Mouse (Mus musculus): ENCODE results near the gene Cdc42bpa. TPM values are rescaled to one million over a fixed set of nuclear protein-coding genes. Genes with fewer than 3 reads are reported as not detected.
A peak's percentile ranks its signal among the peaks of the same experiment; 100 is the strongest.

Gene Cdc42bpa
- 20.4 and 22.3 TPM in 2 replicates for polyA plus RNA-seq (2015; fragmentation: Nextera tagmentation; extraction: Ambion mirVana)

DNA sequence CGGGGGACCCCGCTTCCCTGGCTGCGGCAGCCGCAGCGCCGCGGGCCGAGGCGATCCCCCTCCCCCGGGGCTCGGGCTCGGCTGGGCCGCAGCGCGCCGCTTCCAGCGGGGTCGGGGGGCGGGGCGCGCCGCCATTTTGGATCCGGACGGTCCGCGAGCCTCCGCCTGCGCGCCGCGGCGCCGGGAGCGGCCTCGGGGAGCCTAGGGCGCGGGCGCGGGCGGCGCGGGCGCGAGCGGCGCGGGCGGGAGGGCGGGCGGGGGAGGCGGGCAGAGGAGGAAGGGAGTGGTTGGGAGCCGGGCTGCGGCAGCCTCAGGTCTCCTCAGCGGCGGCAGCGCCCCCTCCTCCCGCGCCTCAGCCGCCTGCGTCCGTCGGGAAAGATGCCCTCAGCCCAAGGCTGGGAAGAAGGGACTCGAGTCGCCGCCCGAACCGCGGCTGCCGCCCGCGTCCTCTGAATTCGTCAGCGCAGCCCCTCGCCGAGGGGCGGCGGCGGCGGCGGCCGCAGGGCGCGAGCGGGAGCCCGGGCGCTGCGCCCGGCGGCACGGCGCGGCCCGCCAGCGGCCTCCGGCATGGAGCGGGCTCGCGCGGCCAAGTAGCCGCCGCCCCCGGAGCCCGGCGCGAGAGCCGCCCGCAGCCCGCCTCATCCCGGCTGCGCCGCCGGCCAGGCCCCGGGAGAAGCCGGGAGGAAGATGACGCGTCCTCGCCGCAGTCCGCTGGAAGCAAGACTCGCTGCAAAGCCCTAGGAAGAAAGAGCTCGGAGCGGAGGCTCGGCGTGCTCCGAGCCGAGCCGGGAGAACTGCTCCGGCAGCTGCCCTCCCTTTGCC lies at the start of gene Cdc42bpa:
Gene Cdc42bpa, plus strand, starts transcription at position 752 of the 822 bp plus-strand sequence.
- Histone ChIP-seq H3K27me3 (no peaks in the 10 kb centered on the region), H3K4me3 (peak within 1 kb of the TSS; percentile 77), H3K27ac (peak within 1 kb of the TSS; percentile 90), H3K9me3 (no peaks in the 10 kb centered on the region), H3K4me1 (peaks cover 36% of the 10 kb centered on the region), H3K9ac (peak within 1 kb of the TSS; percentile 94), H3K4me2 (replicated peaks) (peak within 1 kb of the TSS; percentile 85), H3K36me3 (no peaks in the 10 kb centered on the region)
- WGBS, result 0% methylated on average over 56 of the region's 128 CpGs
- peak; percentile 95 for ATAC-seq (ENCODE audit: low FRiP score, low read depth)

DNA sequence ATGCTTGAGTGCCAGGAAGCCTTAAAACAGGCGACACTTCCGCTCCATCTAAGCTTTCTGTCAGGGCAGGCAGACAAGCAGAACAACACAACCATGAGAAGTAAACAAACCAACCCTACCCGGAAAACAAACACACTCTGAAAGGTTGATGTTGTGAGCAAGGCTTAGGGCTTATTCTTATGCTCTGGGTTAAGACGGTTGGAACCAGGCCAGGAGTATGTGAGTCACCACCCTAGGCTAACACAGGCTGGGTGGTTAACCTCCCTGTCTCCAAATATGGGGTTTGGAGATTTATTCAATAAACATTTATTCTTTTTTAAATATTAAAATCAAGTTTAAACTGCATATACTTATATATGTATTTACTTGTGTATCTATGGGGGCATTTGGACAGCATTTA lies 46.8 kb upstream of the Cdc42bpa start:
- Histone ChIP-seq H3K4me2 (replicated peaks) (no peak overlapping the region), H3K27ac (no peak overlapping the region), H3K27me3 (no peaks in the 10 kb centered on the region), H3K9ac (no peak overlapping the region), H3K36me3 (no peaks in the 10 kb centered on the region), H3K9me3 (no peaks in the 10 kb centered on the region), H3K4me3 (no peak overlapping the region), H3K4me1 (no peaks in the 10 kb centered on the region)
- 72% methylated on average over 4 of the region's 4 CpGs for WGBS
- no peak for ATAC-seq (ENCODE audit: low FRiP score, low read depth)

DNA sequence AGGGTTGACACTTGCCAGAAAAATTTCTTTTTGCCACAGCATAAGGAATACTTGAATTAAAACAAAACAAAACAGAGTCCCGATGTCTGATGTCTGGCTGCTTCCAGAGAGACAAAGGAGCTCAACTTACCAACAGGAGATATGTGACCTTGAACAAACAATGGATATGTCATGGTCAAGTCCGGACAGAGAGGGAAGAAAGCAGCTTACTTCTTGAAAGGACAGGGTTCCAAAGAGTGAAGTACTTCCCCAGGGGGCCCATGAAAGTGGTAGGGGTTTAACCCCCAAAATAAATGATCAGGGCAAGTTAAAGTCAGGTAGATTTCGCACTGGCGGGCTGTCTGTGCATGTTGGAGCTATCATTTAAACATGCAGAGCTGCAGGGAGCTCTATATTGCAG lies 43.2 kb upstream of the Cdc42bpa start:
- WGBS, result 78% methylated on average over 4 of the region's 4 CpGs
- Histone ChIP-seq H3K4me2 (replicated peaks) (no peak overlapping the region), H3K9ac (no peak overlapping the region), H3K36me3 (no peaks in the 10 kb centered on the region), H3K4me3 (no peak overlapping the region), H3K27ac (no peak overlapping the region), H3K9me3 (no peaks in the 10 kb centered on the region), H3K4me1 (no peaks in the 10 kb centered on the region), H3K27me3 (no peaks in the 10 kb centered on the region)
- ATAC-seq (ENCODE audit: low FRiP score, low read depth), result no peak

DNA sequence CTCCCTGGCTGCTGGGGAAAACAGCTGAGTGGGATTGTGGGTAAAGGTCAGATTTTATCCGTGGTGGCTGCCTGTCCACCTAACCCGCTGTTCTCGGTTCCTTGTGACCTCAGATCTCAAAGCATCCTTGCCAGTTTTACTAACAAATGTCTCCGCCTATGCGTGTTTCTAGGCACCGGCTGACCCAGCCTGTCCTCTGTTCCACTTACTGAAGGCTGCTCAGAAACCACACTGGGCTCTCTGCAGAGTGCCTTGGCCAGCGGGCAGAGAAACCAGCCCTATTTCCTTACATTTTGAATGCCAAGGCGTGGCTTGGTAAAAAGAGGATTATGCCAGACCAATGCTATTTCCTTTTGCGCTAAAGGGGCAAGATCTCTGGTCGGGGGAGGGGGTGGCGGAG lies 42.8 kb upstream of the Cdc42bpa start:
- Histone ChIP-seq H3K4me1 (no peaks in the 10 kb centered on the region), H3K36me3 (no peaks in the 10 kb centered on the region), H3K9me3 (no peaks in the 10 kb centered on the region), H3K4me3 (no peak overlapping the region), H3K27me3 (no peaks in the 10 kb centered on the region), H3K9ac (no peak overlapping the region), H3K4me2 (replicated peaks) (no peak overlapping the region), H3K27ac (no peak overlapping the region)
- WGBS, result 80% methylated on average over 11 of the region's 11 CpGs
- no peak for ATAC-seq (ENCODE audit: low FRiP score, low read depth)

DNA sequence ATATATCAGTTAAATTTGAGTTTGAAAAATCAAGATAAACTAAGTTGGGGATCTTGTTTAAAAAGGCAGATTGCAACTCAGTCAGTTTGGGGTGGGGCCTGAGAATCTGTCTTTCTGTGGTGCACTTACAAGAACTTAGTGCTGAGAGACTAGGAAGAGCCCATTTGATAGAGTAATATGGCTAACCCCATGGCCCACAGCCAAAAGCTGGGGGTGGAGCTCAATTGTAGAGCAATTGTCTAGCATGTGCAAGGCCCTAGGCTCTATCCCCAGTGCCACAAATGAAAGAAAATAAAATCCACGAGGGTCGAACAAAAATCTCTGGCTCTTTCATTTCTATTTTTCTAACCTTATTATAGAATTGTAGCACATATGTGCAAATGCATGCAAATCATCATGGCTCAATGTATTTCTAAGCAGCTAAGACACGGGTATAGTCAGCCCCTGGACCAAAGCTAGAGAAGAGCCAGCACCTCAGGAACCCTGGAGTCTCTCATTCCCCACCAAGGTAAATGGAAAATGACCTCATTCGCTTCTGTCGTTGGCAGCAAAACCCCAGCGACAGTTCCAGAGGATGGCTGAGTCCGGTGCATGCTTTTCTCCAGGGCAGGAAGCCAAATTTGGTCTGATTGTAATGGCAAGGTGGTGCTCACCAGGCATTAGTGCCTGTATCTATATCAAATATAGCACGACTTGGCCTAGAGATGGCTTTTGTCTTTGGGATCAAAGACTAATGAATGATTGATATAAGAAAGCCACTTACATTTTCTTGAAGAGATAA lies 40.4 kb upstream of the Cdc42bpa start:
- WGBS, result 83% methylated on average over 8 of the region's 8 CpGs
- Histone ChIP-seq H3K9me3 (no peaks in the 10 kb centered on the region), H3K4me2 (replicated peaks) (no peak overlapping the region), H3K4me3 (no peak overlapping the region), H3K36me3 (no peaks in the 10 kb centered on the region), H3K27me3 (no peaks in the 10 kb centered on the region), H3K9ac (no peak overlapping the region), H3K27ac (no peak overlapping the region), H3K4me1 (no peaks in the 10 kb centered on the region)
- ATAC-seq (ENCODE audit: low FRiP score, low read depth), result no peak

DNA sequence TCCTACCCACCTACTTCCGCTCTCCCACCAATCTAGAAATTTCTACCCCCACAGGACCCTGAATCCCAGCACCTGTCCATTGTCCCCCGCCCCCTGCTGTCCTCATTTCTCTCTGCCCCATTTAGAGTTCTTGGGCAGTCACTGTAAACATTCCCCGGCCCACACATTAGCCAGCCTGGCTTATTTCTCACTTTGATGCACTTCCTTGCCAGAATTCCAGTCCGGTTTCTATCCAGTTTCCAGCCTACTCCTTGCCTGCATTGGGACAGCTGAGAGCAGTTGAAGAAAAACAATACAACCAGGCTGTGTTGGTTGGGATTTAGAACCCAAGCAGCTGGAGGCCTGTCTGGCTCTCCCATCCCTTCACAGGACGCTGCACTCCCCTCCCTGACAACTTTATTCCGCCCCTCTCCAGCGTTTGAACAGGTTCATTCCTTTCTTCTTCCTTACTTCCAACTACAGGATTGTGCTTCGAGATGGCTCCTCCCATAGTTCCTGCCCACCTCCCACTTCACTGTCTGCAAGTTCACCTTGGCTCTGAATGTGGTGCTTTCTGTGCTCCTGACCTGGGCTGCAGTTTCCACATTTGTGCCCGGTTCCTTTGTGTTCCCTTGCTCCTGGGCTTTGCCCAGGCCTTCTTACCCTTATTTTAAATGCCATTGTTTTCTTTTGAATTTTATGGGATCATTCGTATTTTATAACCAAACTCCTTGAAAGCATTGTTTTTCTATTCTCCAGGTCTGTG lies 36.4 kb upstream of the Cdc42bpa start:
- 0 out of 2 replicates have a peak, but pooled peaks have one; percentile 32 for ATAC-seq (ENCODE audit: low FRiP score, low read depth)
- Histone ChIP-seq H3K4me3 (no peak overlapping the region), H3K4me2 (replicated peaks) (no peak overlapping the region), H3K27ac (no peak overlapping the region), H3K4me1 (no peaks in the 10 kb centered on the region), H3K27me3 (no peaks in the 10 kb centered on the region), H3K36me3 (no peaks in the 10 kb centered on the region), H3K9ac (no peak overlapping the region), H3K9me3 (no peaks in the 10 kb centered on the region)
- WGBS, result 62% methylated on average over 10 of the region's 10 CpGs

DNA sequence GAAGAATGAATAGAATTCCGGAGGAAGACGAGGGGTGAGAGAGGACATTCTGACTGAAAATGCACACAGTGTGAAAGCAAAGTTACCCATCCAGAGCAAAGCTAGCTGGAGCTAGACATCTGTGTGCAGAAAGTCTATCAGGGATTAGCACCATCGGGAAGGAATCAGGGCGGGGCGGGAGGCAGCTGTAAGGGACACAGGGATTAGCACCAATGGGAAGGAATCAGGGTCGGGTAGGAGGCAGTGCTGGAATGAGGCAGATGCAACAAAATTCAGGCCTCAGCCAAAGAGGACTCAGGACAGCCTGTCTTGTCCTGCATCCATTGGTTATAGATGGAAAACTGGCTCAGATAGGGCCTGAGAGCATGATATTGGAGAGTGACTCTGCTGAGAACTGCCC lies 34.0 kb upstream of the Cdc42bpa start:
- ATAC-seq (ENCODE audit: low FRiP score, low read depth), result no peak
- no peak overlapping the region for H3K4me3 ChIP-seq
- H3K9ac ChIP-seq, result no peak overlapping the region
- H3K27me3 ChIP-seq, result no peaks in the 10 kb centered on the region
- H3K4me1 ChIP-seq, result no peaks in the 10 kb centered on the region
- 70% methylated on average over 6 of the region's 6 CpGs for WGBS
- H3K9me3 ChIP-seq, result no peaks in the 10 kb centered on the region
- H3K4me2 ChIP-seq (replicated peaks), result no peak overlapping the region
- H3K36me3 ChIP-seq, result no peaks in the 10 kb centered on the region
- no peak overlapping the region for H3K27ac ChIP-seq

DNA sequence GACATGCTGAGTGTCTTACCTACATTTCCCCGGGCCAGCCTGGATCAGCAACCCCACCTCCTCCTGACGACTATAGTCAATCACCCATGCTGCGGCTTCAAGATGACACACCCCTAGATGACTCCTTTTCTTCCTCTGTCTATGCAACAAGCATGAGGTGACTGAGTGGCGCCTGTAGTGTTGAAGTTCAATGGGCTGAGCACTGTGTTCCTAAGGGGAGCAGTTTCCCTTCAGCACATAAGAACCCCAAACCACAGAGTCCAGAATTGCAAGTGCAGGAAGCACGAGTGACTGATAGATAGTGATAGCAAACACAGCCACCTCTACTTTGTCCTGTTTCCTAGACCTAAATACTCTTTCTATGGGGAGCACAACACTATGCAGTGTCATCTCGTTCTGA lies 33.2 kb upstream of the Cdc42bpa start:
- WGBS, result 84% methylated on average over 6 of the region's 6 CpGs
- no peak overlapping the region for H3K4me3 ChIP-seq
- no peaks in the 10 kb centered on the region for H3K27me3 ChIP-seq
- no peaks in the 10 kb centered on the region for H3K4me1 ChIP-seq
- H3K9ac ChIP-seq, result no peak overlapping the region
- ATAC-seq (ENCODE audit: low FRiP score, low read depth), result no peak
- no peaks in the 10 kb centered on the region for H3K9me3 ChIP-seq
- H3K4me2 ChIP-seq (replicated peaks), result no peak overlapping the region
- no peaks in the 10 kb centered on the region for H3K36me3 ChIP-seq
- H3K27ac ChIP-seq, result no peak overlapping the region

DNA sequence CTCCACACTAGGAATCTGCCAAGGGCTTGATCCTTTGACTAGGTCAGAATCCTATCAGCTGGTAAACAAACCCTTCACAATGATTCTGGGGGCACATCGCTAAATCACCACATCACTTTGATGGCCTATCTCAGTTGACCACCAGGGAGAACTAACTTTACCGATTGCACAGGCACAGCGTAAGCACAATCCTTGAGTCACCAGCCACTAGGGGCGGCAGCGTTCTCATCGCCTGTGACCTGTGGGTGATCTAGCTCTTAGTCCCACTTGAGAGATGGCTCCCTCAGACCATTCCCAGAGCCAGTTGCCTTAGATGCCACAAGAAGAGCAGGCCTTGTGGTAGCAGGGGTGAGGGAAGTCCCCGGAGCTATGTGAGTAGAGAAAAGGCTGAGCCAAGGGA lies 31.4 kb upstream of the Cdc42bpa start:
- Histone ChIP-seq H3K4me2 (replicated peaks) (no peak overlapping the region), H3K9me3 (no peaks in the 10 kb centered on the region), H3K36me3 (no peaks in the 10 kb centered on the region), H3K27ac (no peak overlapping the region), H3K4me1 (no peaks in the 10 kb centered on the region), H3K9ac (no peak overlapping the region), H3K27me3 (no peaks in the 10 kb centered on the region), H3K4me3 (no peak overlapping the region)
- 67% methylated on average over 7 of the region's 7 CpGs for WGBS
- no peak for ATAC-seq (ENCODE audit: low FRiP score, low read depth)

DNA sequence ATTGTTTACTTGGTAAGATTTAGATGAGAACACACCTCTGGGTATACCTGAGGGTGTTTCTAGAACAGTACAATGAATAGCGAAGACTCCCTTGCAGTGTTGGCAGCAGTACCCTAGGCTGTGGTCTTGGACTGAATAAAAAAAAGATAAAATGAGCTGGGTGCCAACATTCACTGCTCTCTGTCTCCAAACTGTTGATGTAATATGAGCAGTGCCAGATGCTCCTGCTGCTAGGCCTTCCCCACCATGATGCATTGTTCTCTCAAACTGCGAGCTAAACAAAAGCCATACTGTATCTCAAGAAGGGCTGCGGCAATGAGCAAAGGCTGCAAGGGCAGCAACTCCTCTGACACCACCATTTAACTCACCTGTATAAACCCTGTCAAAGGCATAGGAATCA lies 29.0 kb upstream of the Cdc42bpa start:
- Histone ChIP-seq H3K27ac (no peak overlapping the region), H3K9ac (no peak overlapping the region), H3K4me2 (replicated peaks) (no peak overlapping the region), H3K4me1 (no peaks in the 10 kb centered on the region), H3K27me3 (no peaks in the 10 kb centered on the region), H3K4me3 (no peak overlapping the region), H3K9me3 (no peaks in the 10 kb centered on the region), H3K36me3 (no peaks in the 10 kb centered on the region)
- ATAC-seq (ENCODE audit: low FRiP score, low read depth), result no peak
- 68% methylated on average over 3 of the region's 3 CpGs for WGBS

DNA sequence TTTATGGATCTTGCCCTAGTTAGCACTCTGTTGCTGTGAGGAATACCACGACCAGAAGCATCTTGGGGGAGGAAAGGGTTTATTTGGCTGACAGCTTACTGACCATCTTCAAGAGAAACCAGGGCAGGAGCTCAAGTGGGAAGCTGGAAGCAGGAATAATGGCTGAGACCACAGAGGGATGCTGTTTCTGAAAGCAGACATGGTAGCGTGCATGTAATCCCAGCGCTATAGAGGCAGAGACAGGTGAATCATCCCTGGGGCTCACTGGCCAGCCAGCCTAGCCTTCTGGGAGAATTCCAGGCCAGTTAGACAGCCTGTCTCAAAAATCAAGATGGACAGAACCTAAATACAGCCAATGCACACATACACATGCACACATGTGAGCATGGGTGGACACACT lies 26.2 kb upstream of the Cdc42bpa start:
- no peak for ATAC-seq (ENCODE audit: low FRiP score, low read depth)
- no peak overlapping the region for H3K4me2 ChIP-seq (replicated peaks)
- no peak overlapping the region for H3K27ac ChIP-seq
- no peak overlapping the region for H3K9ac ChIP-seq
- no peaks in the 10 kb centered on the region for H3K36me3 ChIP-seq
- no peaks in the 10 kb centered on the region for H3K4me1 ChIP-seq
- H3K9me3 ChIP-seq, result no peaks in the 10 kb centered on the region
- H3K4me3 ChIP-seq, result no peak overlapping the region
- WGBS, result 85% methylated on average over 3 of the region's 3 CpGs
- no peaks in the 10 kb centered on the region for H3K27me3 ChIP-seq

Measured in limb, embryonic 13.5 days (tissue).